Mouse (Mus musculus): ENCODE data around the gene Ggcx.

DNA sequence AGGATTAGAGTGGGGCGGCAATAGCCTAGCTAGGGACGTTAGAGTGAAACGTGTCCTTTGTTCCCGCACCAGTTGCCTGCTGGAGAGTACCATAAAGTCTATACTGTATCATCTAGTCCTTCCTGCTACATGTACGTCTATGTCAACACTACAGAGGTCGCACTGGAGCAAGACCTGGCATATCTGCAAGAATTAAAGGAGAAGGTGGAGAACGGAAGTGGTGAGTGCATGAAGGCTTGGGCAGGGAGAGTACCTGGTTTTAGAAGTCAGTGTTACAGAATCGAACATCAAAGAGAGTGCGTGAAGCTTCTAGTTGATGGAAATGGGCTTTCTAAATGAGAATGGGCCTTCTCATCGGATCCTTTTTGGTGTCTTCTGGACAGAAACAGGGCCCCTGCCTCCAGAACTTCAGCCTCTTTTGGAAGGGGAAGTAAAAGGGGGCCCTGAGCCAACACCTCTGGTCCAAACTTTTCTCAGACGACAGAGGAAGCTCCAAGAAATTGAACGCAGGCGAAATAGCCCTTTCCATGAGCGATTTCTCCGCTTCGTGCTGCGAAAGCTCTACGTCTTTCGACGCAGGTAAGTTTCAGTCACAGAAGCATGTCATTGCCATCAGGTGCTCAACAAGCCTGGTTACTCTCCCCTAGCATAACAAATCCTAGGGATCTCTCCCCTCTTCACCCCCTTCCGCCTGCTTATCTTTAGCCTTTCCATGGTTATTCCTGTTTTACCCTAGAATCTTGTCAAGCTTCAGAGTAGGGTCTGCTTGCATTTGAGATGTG lies 15.1 kb downstream of the Ggcx start:
- no peak for TF ChIP-seq POLR2A (IDR thresholded peaks at IDR 0.05; ENCODE audit: low read depth, low read length)
- TF ChIP-seq CTCF (IDR thresholded peaks at IDR 0.05; ENCODE audit: extremely low read depth, insufficient read depth, insufficient read length, insufficient replicate concordance): no peak
